Comparison of ENCODE assay signal across 10 mouse cellular contexts in the genomic region with DNA sequence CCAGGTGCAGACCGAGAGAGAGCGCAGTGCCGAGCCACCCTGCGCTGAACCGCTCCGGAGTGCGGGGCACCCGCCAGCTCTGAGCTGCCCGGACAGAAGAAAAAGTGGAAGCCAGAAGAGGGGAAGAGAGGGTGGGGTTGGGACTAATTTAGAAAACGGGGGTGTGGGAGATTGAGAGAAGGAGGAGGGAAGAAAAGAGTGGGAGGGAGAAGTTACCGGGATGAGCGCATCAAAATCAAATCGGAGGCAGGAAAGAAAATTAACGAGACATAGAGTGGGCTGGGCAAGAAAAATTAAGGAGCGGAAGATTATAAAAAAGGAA. TPM values are rescaled to one million over a fixed set of nuclear protein-coding genes. Genes with fewer than 3 reads are reported as not detected.
DNase-seq lines count a peak whose midpoint lies in the region; ATAC-seq and TF ChIP-seq lines count a peak whose summit lies in the region.
"Had no signal": no experiment of that assay in that cellular context is flagged by ENCODE, and none has a peak within 500 bp of the region (broad histone marks: within the 10 kb centered on the region; RNA-seq: fewer than 3 reads in every experiment).

No protein-coding gene starts in this region.

- intact Hi-C loops in heart, postnatal 36 days (cut with DNase I), result loop anchor here (2.0 to 5.0 kb wide), 3 partner anchors 130 to 302 kb away; no protein-coding TSS in a partner anchor

- no peak for ATAC-seq in heart, postnatal 0 days (ENCODE audit: insufficient read depth, low read depth)
- ATAC-seq in embryonic facial prominence, embryonic 12.5 days (ENCODE audit: insufficient number of reproducible peaks, insufficient read depth, low FRiP score, low TSS enrichment), result no peak
- peak; percentile 46 for ATAC-seq in hindbrain, postnatal 0 days
- no peak; the same call in 1 of the 2 replicates for ATAC-seq in midbrain, embryonic 16.5 days

- peak overlapping the region; percentile 56 for H3K4me2 ChIP-seq in heart, postnatal 0 days (ENCODE audit: low read depth, low read length)
- H3K4me2 ChIP-seq in embryonic facial prominence, embryonic 12.5 days (replicated peaks), result peak overlapping the region; percentile 79
- peak overlapping the region; percentile 60 for H3K4me2 ChIP-seq in hindbrain, postnatal 0 days (ENCODE audit: low read depth, low read length)
- H3K4me2 ChIP-seq in midbrain, embryonic 16.5 days (ENCODE audit: low read length), result peak overlapping the region; percentile 42

- no peak for TF ChIP-seq EP300 in heart, postnatal 0 days (IDR thresholded peaks at IDR 0.05; ENCODE audit: low read depth)

- TF ChIP-seq CTCF in heart, postnatal 0 days (IDR thresholded peaks at IDR 0.05; ENCODE audit: low read depth), result no peak
- TF ChIP-seq CTCF in hindbrain, postnatal 0 days (IDR thresholded peaks at IDR 0.05; ENCODE audit: low read depth), result no peak

- no peaks in the 10 kb centered on the region for H3K9me3 ChIP-seq in heart, postnatal 0 days (replicated peaks; ENCODE audit: control insufficient read depth, low read length)
- no peaks in the 10 kb centered on the region for H3K9me3 ChIP-seq in embryonic facial prominence, embryonic 12.5 days
- no peaks in the 10 kb centered on the region for H3K9me3 ChIP-seq in hindbrain, postnatal 0 days (ENCODE audit: low read length)
- H3K9me3 ChIP-seq in midbrain, embryonic 16.5 days (replicated peaks; ENCODE audit: control insufficient read depth, low read length, poor library complexity, severe bottlenecking), result no peaks in the 10 kb centered on the region

- no peak overlapping the region for H3K27ac ChIP-seq in heart, postnatal 0 days (ENCODE audit: low read depth)
- H3K27ac ChIP-seq in embryonic facial prominence, embryonic 12.5 days, result no peak overlapping the region
- H3K27ac ChIP-seq in hindbrain, postnatal 0 days, result 0 out of 2 replicates have a peak overlapping the region, but pooled peaks have one; percentile 45
- no peak overlapping the region for H3K27ac ChIP-seq in midbrain, embryonic 16.5 days (ENCODE audit: low read length)

- 2% methylated on average over 15 of the region's 15 CpGs for WGBS in heart, postnatal 0 days
- WGBS in embryonic facial prominence, embryonic 12.5 days, result under 1% methylated on average over 15 of the region's 15 CpGs
- WGBS in hindbrain, postnatal 0 days, result under 1% methylated on average over 15 of the region's 15 CpGs
- 1% methylated on average over 15 of the region's 15 CpGs for WGBS in midbrain, embryonic 16.5 days

- DNase-seq in heart, postnatal 0 days (ENCODE audit: low spot score), result no peak
- DNase-seq in heart, postnatal 36 days, result no peak
- DNase-seq in hindbrain, postnatal 0 days (ENCODE audit: low spot score), result no peak
- no peak for DNase-seq in embryo, embryonic 10.5 days (ENCODE audit: low spot score)
- no peak for DNase-seq in urinary bladder, postnatal 4 days (ENCODE audit: low spot score in 2 of 2)
- no peak for DNase-seq in adrenal gland, postnatal 25 days
- DNase-seq: kidney, adult 9 months had no signal

- H3K4me1 ChIP-seq in heart, postnatal 0 days (ENCODE audit: control insufficient read depth, insufficient read depth), result no peaks in the 10 kb centered on the region
- peaks cover 20% of the 10 kb centered on the region for H3K4me1 ChIP-seq in embryonic facial prominence, embryonic 12.5 days
- peaks cover 3% of the 10 kb centered on the region for H3K4me1 ChIP-seq in hindbrain, postnatal 0 days (ENCODE audit: insufficient read depth, low read length)
- H3K4me1 ChIP-seq in midbrain, embryonic 16.5 days (ENCODE audit: control insufficient read depth, insufficient read depth, low read length), result peaks cover 16% of the 10 kb centered on the region

- H3K27me3 ChIP-seq in heart, postnatal 0 days (ENCODE audit: control insufficient read depth, insufficient read depth, low read length), result peaks cover 78% of the 10 kb centered on the region
- peaks cover 65% of the 10 kb centered on the region for H3K27me3 ChIP-seq in embryonic facial prominence, embryonic 12.5 days
- H3K27me3 ChIP-seq in hindbrain, postnatal 0 days (ENCODE audit: insufficient read depth, low read length), result peaks cover 27% of the 10 kb centered on the region; the same call in 1 of the 2 replicates
- peaks cover 54% of the 10 kb centered on the region for H3K27me3 ChIP-seq in midbrain, embryonic 16.5 days (ENCODE audit: control insufficient read depth, insufficient read depth, low read depth, low read length)

- no peak overlapping the region for H3K9ac ChIP-seq in heart, postnatal 0 days (replicated peaks; ENCODE audit: low read depth, low read length)
- peak overlapping the region; percentile 48 for H3K9ac ChIP-seq in embryonic facial prominence, embryonic 12.5 days
- peak overlapping the region; percentile 29 for H3K9ac ChIP-seq in hindbrain, postnatal 0 days (replicated peaks; ENCODE audit: low read length)
- no peak overlapping the region; the same call in 1 of the 2 replicates for H3K9ac ChIP-seq in midbrain, embryonic 16.5 days (ENCODE audit: low read depth, low read length)

- peak overlapping the region; percentile 35 for H3K4me3 ChIP-seq in heart, postnatal 0 days (ENCODE audit: low read depth, low read length)
- H3K4me3 ChIP-seq in embryonic facial prominence, embryonic 12.5 days, result peak overlapping the region; percentile 43
- H3K4me3 ChIP-seq in hindbrain, postnatal 0 days (ENCODE audit: low read length), result peak overlapping the region; percentile 37
- H3K4me3 ChIP-seq in midbrain, embryonic 16.5 days (ENCODE audit: low read depth, low read length), result peak overlapping the region; percentile 19
- H3K4me3 ChIP-seq: erythroblast, embryonic 14.5 days had no signal

- no peaks in the 10 kb centered on the region for H3K36me3 ChIP-seq in heart, postnatal 0 days (replicated peaks; ENCODE audit: control insufficient read depth, insufficient read depth, low read length)
- H3K36me3 ChIP-seq in embryonic facial prominence, embryonic 12.5 days, result no peaks in the 10 kb centered on the region
- H3K36me3 ChIP-seq in hindbrain, postnatal 0 days (ENCODE audit: insufficient read depth, low read length), result no peaks in the 10 kb centered on the region
- no peaks in the 10 kb centered on the region for H3K36me3 ChIP-seq in midbrain, embryonic 16.5 days (ENCODE audit: control insufficient read depth, insufficient read depth, low read length)

RNA-seq across cellular contexts. Expression of a gene that starts 10.3 kb away (rescaled TPM):
- 0.92 and 0.97 TPM in 2 replicates for total RNA-seq in heart, postnatal 0 days (2014; rRNA removed; ENCODE audit: low replicate concordance)
- polyA plus RNA-seq in heart, postnatal 0 days (2015; fragmentation: Nextera tagmentation; extraction: Ambion mirVana), result 1.1 and 1.4 TPM in 2 replicates
- total RNA-seq in heart, postnatal 36 days (2021), result under 1 TPM; 0.62 to 0.67 TPM
- 30.8 and 34.2 TPM in 2 replicates for polyA plus RNA-seq in embryonic facial prominence, embryonic 12.5 days (2016; fragmentation: Nextera tagmentation; extraction: Ambion mirVana)
- 3.1 and 4.4 TPM in 2 replicates for total RNA-seq in hindbrain, postnatal 0 days (2014; rRNA removed)
- 5.1 and 5.3 TPM in 2 replicates for polyA plus RNA-seq in hindbrain, postnatal 0 days (2015; fragmentation: Nextera tagmentation; extraction: Ambion mirVana)
- polyA plus RNA-seq in midbrain, embryonic 16.5 days (2015; fragmentation: Nextera tagmentation; extraction: Ambion mirVana), result 0.40 and 0.55 TPM in 2 replicates
- total RNA-seq in adrenal gland, postnatal 25 days (2021), result 0.97 and 1.0 TPM in 2 replicates
- polyA plus RNA-seq: erythroblast, embryonic 14.5 days had no signal

Comparison
In these comparisons a context has a peak if more than half of its experiments do, and no peak if none do; other contexts are left out.
1. H3K9ac ChIP-seq: peak in embryonic facial prominence, embryonic 12.5 days (single experiment) and hindbrain, postnatal 0 days (single experiment); none in heart, postnatal 0 days (single experiment) and midbrain, embryonic 16.5 days (single experiment).
2. Peak in every context shown above with its lines, with median percentiles within 50 percentile points of each other: H3K4me2 ChIP-seq and H3K4me3 ChIP-seq.